Mouse (Mus musculus): Measurements from ENCODE around the gene H2al2b.
"Not testable (repeated sequence)": the region's sequence is repeated elsewhere in the genome, so short reads cannot be mapped to it uniquely, and the experiment has no call there.

The H2al2b gene

DNA sequence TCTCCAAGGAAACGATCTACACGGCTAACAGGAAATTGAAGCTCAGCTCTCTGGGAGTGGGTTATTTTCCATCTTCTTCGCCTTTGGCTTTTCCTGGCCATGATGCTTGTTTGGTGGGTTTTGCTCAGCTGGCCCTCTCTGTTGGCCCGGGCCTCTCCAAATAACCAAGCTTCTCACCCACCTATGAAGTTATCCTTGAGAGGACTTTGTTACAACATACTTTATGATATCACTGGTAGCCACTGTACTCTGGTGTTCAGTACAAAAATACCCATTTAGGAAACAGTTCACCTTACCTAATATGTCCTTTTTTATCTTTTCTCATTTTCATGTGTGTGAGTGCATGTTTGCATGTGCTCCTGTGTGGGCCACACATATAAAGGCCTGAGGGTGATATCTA, at the start of gene H2al2b:
Gene H2al2b, minus strand, starts transcription at position 101 of the 400 bp plus-strand sequence.
- DNase-seq: not testable (repeated sequence)
